Mouse (Mus musculus): Measurements from ENCODE around the gene Gm20388. TPM values are rescaled to one million over a fixed set of nuclear protein-coding genes. Genes with fewer than 3 reads are reported as not detected.

Gm20388 gene
- polyA plus RNA-seq, 1 experiment from 2014 or later = not detected

DNA sequence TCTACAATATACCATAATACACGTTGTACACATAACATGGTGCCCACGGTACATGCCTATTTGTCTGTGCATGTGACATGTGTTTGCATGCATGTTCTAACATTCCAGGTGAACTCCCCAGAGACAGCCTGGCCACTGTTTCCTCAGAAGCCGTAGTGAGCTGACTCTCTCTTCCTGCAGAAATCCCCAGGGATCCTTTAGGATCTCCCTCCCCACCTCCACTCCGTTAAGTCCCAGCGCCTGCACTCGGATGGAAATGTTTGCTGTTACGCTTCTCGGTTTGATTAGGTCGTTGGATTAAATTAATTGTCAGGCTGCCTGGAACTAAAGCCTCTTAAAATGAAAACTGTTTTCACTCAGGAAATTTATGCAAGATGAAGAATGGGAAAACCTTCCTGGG is 4352.4 kb downstream of the Gm20388 start:
- WGBS = 33% methylated on average over 9 of the region's 9 CpGs
- peaks cover 37% of the 10 kb centered on the region for H3K4me1 ChIP-seq (replicated peaks; ENCODE audit: control insufficient read depth, insufficient read depth, low read length)
- H3K4me2 ChIP-seq (replicated peaks) = no peak overlapping the region
- ATAC-seq (ENCODE audit: low FRiP score) = no peak
- H3K9ac ChIP-seq = no peak overlapping the region
- no peaks in the 10 kb centered on the region for H3K36me3 ChIP-seq (replicated peaks; ENCODE audit: control insufficient read depth, insufficient read depth)
- H3K27ac ChIP-seq = peak overlapping the region; percentile 77
- no peaks in the 10 kb centered on the region for H3K9me3 ChIP-seq (ENCODE audit: control insufficient read depth, low read length)
- DNase-seq (ENCODE audit: low spot score) = no peak
- no peaks in the 10 kb centered on the region for H3K27me3 ChIP-seq (ENCODE audit: control insufficient read depth, insufficient read depth, low read length)
- no peak overlapping the region for H3K4me3 ChIP-seq (replicated peaks; ENCODE audit: low read length)

DNA sequence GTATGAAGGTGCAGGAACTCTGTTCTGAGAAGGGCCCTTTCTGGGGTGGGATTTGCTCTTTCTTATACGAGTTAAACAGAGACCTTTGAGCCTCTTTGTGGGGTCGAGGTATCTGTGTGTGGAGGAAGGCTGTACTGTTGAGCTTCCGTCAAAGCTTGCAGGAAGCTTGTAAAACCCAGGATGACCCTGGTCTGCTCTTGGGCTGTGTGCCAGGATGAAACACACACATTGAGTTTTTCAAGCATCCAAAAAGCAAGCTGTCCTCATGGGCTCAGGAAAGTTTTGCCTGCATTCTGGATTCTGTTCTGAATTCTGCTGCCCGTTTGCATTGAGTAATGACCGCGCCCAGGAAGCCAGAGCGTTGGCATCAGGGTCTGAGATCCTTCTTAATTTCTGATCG is 4353.4 kb downstream of the Gm20388 start:
- Histone ChIP-seq H3K9me3 (ENCODE audit: control insufficient read depth, low read length) (no peaks in the 10 kb centered on the region), H3K4me3 (replicated peaks; ENCODE audit: low read length) (no peak overlapping the region)
- 81% methylated on average over 8 of the region's 8 CpGs for WGBS

DNA sequence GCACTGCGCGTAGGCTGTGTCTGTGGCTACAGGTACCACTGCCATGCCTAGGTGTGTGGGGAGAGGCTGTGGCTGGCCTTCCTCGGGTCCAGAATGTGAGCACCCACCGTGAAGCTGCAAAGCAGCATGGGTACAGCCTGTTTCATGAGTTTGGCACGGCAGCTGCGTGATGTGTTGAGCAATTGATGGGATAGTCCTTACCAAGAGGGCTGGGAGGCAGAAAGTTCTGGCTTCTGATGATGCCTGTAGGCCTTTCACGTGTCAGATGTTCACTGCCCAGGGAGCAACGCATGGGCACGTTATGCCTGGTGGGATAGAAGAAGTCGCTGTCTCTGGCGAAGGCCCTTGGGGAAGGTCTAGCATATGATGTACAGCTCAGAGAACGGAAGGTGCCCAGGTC is 4354.0 kb downstream of the Gm20388 start:
- peaks cover 40% of the 10 kb centered on the region for H3K4me1 ChIP-seq (replicated peaks; ENCODE audit: control insufficient read depth, insufficient read depth, low read length)
- H3K9me3 ChIP-seq (ENCODE audit: control insufficient read depth, low read length) = no peaks in the 10 kb centered on the region
- H3K27me3 ChIP-seq (ENCODE audit: control insufficient read depth, insufficient read depth, low read length) = no peaks in the 10 kb centered on the region
- ATAC-seq (ENCODE audit: low FRiP score) (no peak), DNase-seq (ENCODE audit: low spot score) (no peak)
- H3K27ac ChIP-seq = no peak overlapping the region
- 79% methylated on average over 12 of the region's 12 CpGs for whole genome bisulfite sequencing
- H3K4me2 ChIP-seq (replicated peaks) = no peak overlapping the region
- H3K36me3 ChIP-seq (replicated peaks; ENCODE audit: control insufficient read depth, insufficient read depth) = no peaks in the 10 kb centered on the region
- no peak overlapping the region for H3K4me3 ChIP-seq (replicated peaks; ENCODE audit: low read length)
- H3K9ac ChIP-seq = 0 out of 2 replicates have a peak overlapping the region, but pooled peaks have one; percentile 20

More for the DNA sequence above, 4353.4 kb downstream of the Gm20388 start:
- Histone ChIP-seq H3K4me2 (replicated peaks) (no peak overlapping the region), H3K27ac (no peak overlapping the region), H3K27me3 (ENCODE audit: control insufficient read depth, insufficient read depth, low read length) (no peaks in the 10 kb centered on the region), H3K4me1 (replicated peaks; ENCODE audit: control insufficient read depth, insufficient read depth, low read length) (peaks cover 36% of the 10 kb centered on the region), H3K9ac (0 out of 2 replicates have a peak overlapping the region, but pooled peaks have one; percentile 20), H3K36me3 (replicated peaks; ENCODE audit: control insufficient read depth, insufficient read depth) (no peaks in the 10 kb centered on the region)
- no peak for DNase-seq (ENCODE audit: low spot score)
- ATAC-seq (ENCODE audit: low FRiP score) = no peak

DNA sequence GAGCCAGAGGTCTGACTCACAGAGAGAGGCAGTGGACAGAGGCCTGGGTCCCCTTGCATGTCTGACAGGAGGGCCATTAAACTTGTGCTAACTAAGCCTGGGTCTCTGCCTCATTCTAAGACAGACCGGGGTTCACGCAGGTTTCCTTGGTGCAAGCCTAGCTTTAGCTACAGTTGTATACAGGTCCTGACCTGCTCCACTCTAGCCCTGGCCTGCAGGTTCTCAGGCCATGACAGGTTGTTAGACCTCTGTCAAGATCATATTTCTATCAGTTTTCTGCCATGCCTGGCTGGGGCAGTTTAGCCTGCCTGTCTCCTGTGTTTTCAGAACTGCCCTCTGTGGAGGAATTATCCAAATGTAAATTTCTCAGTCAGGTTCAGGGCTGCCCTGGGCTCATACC is 4354.5 kb downstream of the Gm20388 start:
- Histone ChIP-seq H3K4me3 (replicated peaks; ENCODE audit: low read length) (no peak overlapping the region), H3K9ac (no peak overlapping the region), H3K27me3 (ENCODE audit: control insufficient read depth, insufficient read depth, low read length) (no peaks in the 10 kb centered on the region), H3K4me1 (replicated peaks; ENCODE audit: control insufficient read depth, insufficient read depth, low read length) (peaks cover 45% of the 10 kb centered on the region), H3K36me3 (replicated peaks; ENCODE audit: control insufficient read depth, insufficient read depth) (no peaks in the 10 kb centered on the region), H3K9me3 (ENCODE audit: control insufficient read depth, low read length) (no peaks in the 10 kb centered on the region), H3K4me2 (replicated peaks) (no peak overlapping the region), H3K27ac (no peak overlapping the region)
- DNase-seq (ENCODE audit: low spot score) (no peak), ATAC-seq (ENCODE audit: low FRiP score) (no peak)
- 97% methylated on average over 2 of the region's 2 CpGs for WGBS

DNA sequence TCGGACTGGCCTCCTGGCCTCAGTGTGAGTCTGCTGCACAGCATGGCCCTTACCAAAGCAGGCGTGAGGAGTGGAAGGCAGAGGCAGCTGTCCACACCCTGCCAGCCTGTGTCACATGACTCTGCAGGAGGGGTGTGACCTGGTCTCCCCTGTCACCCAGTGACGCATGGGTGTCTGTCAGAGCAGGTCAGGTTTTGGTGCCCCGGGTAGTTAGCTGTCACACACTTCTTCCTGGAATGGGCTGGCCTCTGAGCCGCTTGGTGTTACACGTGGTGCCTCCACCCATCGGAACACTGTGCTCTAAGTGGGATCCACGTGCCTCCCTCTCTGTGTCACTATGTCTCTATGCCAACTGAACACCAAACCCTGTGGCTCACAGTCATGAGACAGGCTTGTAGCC is 4355.2 kb downstream of the Gm20388 start:
- no peak for ATAC-seq (ENCODE audit: low FRiP score)
- DNase-seq (ENCODE audit: low spot score) = no peak
- Histone ChIP-seq H3K4me3 (replicated peaks; ENCODE audit: low read length) (no peak overlapping the region), H3K27ac (no peak overlapping the region), H3K4me2 (replicated peaks) (no peak overlapping the region), H3K9me3 (ENCODE audit: control insufficient read depth, low read length) (no peaks in the 10 kb centered on the region), H3K36me3 (replicated peaks; ENCODE audit: control insufficient read depth, insufficient read depth) (no peaks in the 10 kb centered on the region), H3K4me1 (replicated peaks; ENCODE audit: control insufficient read depth, insufficient read depth, low read length) (peaks cover 48% of the 10 kb centered on the region), H3K9ac (no peak overlapping the region), H3K27me3 (ENCODE audit: control insufficient read depth, insufficient read depth, low read length) (no peaks in the 10 kb centered on the region)
- 80% methylated on average over 8 of the region's 8 CpGs for WGBS

DNA sequence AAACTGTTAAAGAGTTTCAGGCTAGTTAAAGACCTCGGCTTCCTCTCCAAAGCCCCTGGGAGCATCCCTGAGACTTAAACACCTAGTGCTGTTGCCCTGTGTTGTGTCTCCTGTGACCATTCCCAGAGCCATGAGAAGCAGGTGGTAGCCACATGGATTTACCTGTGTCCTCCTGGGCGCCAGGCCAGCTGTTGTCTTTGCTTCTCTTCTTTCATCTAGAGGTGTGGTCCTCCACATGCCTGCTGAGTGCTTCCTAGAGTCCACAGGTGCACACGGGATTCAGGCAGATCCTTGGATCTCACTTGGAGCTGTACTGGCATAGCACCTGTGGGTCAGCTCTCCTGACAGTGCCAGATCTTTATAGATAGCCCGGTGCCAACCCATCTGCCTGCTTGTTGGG is 4356.6 kb downstream of the Gm20388 start:
- WGBS = 89% methylated on average over 4 of the region's 4 CpGs
- H3K9ac ChIP-seq = no peak overlapping the region
- H3K27me3 ChIP-seq (ENCODE audit: control insufficient read depth, insufficient read depth, low read length) = no peaks in the 10 kb centered on the region
- H3K4me3 ChIP-seq (replicated peaks; ENCODE audit: low read length) = no peak overlapping the region
- no peaks in the 10 kb centered on the region for H3K9me3 ChIP-seq (ENCODE audit: control insufficient read depth, low read length)
- H3K4me2 ChIP-seq (replicated peaks) = no peak overlapping the region
- no peak overlapping the region for H3K27ac ChIP-seq
- peaks cover 45% of the 10 kb centered on the region for H3K4me1 ChIP-seq (replicated peaks; ENCODE audit: control insufficient read depth, insufficient read depth, low read length)
- H3K36me3 ChIP-seq (replicated peaks; ENCODE audit: control insufficient read depth, insufficient read depth) = no peaks in the 10 kb centered on the region
- ATAC-seq (ENCODE audit: low FRiP score) (no peak), DNase-seq (ENCODE audit: low spot score) (no peak)

DNA sequence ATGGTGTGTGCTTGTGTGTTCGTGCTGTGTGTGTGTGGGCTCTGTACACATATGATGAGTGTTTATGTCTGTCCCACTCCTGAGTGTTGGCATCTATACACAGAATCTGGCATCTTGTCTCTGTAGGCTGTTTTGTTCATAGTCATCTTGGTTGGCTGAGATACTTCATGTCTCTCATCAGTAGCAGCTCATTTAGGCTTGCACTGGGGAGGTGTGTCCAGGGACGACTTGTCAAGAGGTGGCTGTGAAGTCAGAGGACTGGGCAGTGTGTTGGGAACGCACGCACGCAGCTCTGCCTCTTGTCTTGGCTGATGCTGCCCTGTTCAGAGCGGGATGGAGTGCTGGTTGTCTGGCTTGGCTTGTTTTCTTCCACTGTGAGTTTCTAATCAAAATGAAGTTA is 4359.9 kb downstream of the Gm20388 start:
- H3K9ac ChIP-seq = no peak overlapping the region
- 86% methylated on average over 6 of the region's 6 CpGs for WGBS
- no peaks in the 10 kb centered on the region for H3K36me3 ChIP-seq (replicated peaks; ENCODE audit: control insufficient read depth, insufficient read depth)
- H3K9me3 ChIP-seq (ENCODE audit: control insufficient read depth, low read length) = no peaks in the 10 kb centered on the region
- ATAC-seq (ENCODE audit: low FRiP score) (no peak), DNase-seq (ENCODE audit: low spot score) (no peak)
- H3K4me1 ChIP-seq (replicated peaks; ENCODE audit: control insufficient read depth, insufficient read depth, low read length) = peaks cover 31% of the 10 kb centered on the region
- H3K27me3 ChIP-seq (ENCODE audit: control insufficient read depth, insufficient read depth, low read length) = no peaks in the 10 kb centered on the region
- no peak overlapping the region for H3K4me3 ChIP-seq (replicated peaks; ENCODE audit: low read length)
- peak overlapping the region; percentile 59 for H3K27ac ChIP-seq
- H3K4me2 ChIP-seq (replicated peaks) = no peak overlapping the region

DNA sequence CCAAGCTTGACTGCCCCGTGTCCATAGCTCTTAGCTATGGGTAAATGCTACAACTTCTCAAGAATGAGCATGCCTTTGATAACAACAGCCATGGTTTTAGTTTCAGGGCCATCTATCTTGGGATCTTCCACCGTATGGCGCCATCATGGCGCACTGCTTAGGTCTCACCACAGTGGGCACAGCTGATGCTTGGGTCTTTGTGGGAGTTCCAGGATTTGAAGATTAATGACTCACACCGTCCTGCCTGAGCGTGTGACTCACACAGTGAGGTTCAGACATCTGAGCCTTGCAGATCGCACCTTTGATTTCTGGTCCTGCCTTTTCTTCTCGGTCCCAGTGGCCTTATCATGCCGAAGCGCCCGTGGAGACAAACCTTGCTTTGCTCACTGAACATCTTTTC is 4360.3 kb downstream of the Gm20388 start:
- Histone ChIP-seq H3K27me3 (ENCODE audit: control insufficient read depth, insufficient read depth, low read length) (no peaks in the 10 kb centered on the region), H3K9ac (no peak overlapping the region), H3K4me1 (replicated peaks; ENCODE audit: control insufficient read depth, insufficient read depth, low read length) (peaks cover 31% of the 10 kb centered on the region), H3K36me3 (replicated peaks; ENCODE audit: control insufficient read depth, insufficient read depth) (no peaks in the 10 kb centered on the region), H3K4me3 (replicated peaks; ENCODE audit: low read length) (no peak overlapping the region), H3K4me2 (replicated peaks) (no peak overlapping the region), H3K27ac (peak overlapping the region; percentile 59), H3K9me3 (ENCODE audit: control insufficient read depth, low read length) (no peaks in the 10 kb centered on the region)
- DNase-seq (ENCODE audit: low spot score) (no peak), ATAC-seq (ENCODE audit: low FRiP score) (no peak)
- 84% methylated on average over 11 of the region's 11 CpGs for WGBS

DNA sequence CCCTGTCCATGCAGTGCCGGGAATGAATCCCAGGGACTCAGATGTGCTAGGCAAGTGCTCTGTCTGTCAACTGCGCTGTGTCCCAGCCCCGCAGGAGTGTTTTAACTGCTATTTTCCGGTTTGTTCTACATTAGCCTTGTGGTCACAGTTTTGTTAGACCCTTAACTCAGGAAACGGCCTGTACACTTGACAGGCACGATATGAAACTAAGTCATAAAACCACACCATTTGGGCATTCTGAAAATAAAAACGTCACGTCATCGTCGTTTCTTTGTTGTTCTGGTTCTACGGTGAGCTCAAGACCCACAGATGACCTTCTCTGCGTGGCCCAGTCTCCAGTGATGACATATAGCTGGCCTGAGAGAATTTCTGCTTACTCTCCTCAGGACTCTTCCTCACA is 4360.9 kb downstream of the Gm20388 start:
- WGBS = 89% methylated on average over 12 of the region's 12 CpGs
- ATAC-seq (ENCODE audit: low FRiP score) (no peak), DNase-seq (ENCODE audit: low spot score) (no peak)
- no peaks in the 10 kb centered on the region for H3K27me3 ChIP-seq (ENCODE audit: control insufficient read depth, insufficient read depth, low read length)
- no peak overlapping the region for H3K4me2 ChIP-seq (replicated peaks)
- no peaks in the 10 kb centered on the region for H3K9me3 ChIP-seq (ENCODE audit: control insufficient read depth, low read length)
- no peak overlapping the region for H3K4me3 ChIP-seq (replicated peaks; ENCODE audit: low read length)
- H3K9ac ChIP-seq = no peak overlapping the region
- no peaks in the 10 kb centered on the region for H3K36me3 ChIP-seq (replicated peaks; ENCODE audit: control insufficient read depth, insufficient read depth)
- H3K4me1 ChIP-seq (replicated peaks; ENCODE audit: control insufficient read depth, insufficient read depth, low read length) = peaks cover 31% of the 10 kb centered on the region
- H3K27ac ChIP-seq = no peak overlapping the region

DNA sequence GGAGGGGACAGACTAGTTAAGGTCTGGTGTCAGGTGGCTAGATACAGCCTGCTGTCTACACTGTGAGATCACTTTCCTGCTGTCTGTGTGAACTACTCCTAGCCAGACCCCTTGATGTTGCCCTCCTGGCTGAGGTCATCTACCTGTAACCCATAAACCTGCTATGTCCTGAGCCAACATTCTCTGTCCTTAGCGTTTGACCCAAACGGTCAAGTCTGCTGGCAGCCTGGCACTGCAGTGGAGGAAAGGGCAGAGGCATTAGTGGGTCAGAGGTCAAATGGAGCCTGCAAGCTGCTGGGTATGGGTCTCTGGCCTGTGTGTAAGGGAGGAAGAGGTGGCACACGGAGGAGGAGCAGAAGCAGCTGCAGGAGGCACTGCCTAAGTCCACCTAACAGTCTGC is 4362.2 kb downstream of the Gm20388 start:
- Histone ChIP-seq H3K36me3 (replicated peaks; ENCODE audit: control insufficient read depth, insufficient read depth) (no peaks in the 10 kb centered on the region), H3K4me2 (replicated peaks) (no peak overlapping the region), H3K4me3 (replicated peaks; ENCODE audit: low read length) (no peak overlapping the region), H3K27ac (no peak overlapping the region), H3K27me3 (ENCODE audit: control insufficient read depth, insufficient read depth, low read length) (no peaks in the 10 kb centered on the region), H3K9ac (no peak overlapping the region), H3K4me1 (replicated peaks; ENCODE audit: control insufficient read depth, insufficient read depth, low read length) (peaks cover 35% of the 10 kb centered on the region), H3K9me3 (ENCODE audit: control insufficient read depth, low read length) (no peaks in the 10 kb centered on the region)
- WGBS = 78% methylated on average over 3 of the region's 3 CpGs
- DNase-seq (ENCODE audit: low spot score) = no peak
- ATAC-seq (ENCODE audit: low FRiP score) = no peak
